Mouse (Mus musculus): ENCODE measurements around the gene Tmem200a.
"Not testable (repeated sequence)": the region's sequence is repeated elsewhere in the genome, so short reads cannot be mapped to it uniquely, and the experiment has no call there.

Tmem200a gene

DNA sequence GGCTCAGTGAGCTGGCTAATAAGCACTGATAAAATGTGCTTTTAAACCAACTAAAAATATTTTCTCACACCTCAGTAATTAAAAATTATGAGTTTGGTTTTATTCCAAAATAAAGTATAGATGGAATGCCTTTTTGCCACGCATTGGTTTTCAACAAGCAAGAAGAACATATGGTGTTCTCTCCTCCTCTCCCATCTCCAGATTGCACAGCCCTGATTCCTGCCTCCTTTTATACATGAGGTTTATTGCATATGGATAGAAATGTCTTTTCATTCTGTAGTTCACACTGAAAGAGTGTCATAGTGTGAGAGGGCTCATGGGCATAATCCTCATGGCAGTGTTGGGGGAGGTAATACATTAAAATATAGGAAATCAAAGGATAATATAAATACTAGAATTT lies 96.2 kb downstream of the Tmem200a start:
- no peak for DNase-seq (ENCODE audit: low read depth)

DNA sequence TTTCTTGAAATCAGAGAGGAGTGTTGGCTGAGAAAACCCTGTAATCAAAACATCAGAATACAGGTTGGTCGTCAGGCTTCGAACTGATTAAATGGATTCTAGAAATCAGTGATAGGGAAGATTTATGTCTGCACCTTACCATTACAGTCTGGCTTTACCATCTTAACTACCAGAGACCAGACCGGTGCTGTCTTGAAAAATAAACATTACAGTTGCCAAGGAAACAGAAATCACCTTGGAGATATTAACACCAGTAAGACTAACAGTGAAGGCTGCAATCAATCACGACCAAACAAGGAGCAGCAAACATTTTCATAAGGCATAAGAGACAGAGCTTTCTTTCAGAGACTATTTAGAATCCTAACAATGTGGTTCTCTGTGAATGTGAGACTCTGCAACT lies 116.0 kb downstream of the Tmem200a start:
- no peak for DNase-seq (ENCODE audit: low read depth)

GRCm38 (mm10) chr10:25961066-25961465 lies 117.8 kb downstream of the Tmem200a start:
- DNase-seq (ENCODE audit: low read depth) = peak; percentile 57

- no peak for DNase-seq (ENCODE audit: low read depth)
Observed at GRCm38 (mm10) chr10:25958762-25959753, 119.8 kb downstream of the Tmem200a start.

DNA sequence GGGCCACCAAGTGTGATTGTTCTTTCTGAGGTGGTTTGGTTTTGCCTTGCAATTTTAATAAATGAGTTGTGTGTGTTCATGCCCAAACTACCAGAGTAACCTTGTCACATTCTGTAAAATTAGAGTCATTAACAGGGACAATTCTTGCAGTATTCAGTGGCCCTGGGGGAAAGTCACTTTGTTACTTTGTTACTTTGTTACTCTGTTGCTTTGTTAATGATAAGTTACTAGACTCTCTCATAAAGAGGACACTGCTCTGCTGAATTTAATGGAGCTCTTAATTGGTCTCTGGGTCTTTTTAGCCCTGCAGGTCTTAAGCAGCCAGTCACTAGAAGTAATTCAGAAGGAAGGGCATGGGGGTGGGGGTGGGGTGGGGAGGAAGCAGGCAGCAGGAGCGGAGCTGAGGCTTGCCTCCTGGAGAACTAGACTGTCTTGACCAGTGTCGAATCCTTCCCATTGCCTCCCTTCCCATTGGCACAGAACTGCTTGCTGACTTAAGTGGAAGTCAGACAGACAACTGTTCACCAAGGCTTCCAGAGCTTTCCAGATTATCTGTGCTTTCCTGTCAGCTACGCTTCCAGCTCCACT lies 124.1 kb downstream of the Tmem200a start:
- no peak for DNase-seq (ENCODE audit: low read depth)

DNA sequence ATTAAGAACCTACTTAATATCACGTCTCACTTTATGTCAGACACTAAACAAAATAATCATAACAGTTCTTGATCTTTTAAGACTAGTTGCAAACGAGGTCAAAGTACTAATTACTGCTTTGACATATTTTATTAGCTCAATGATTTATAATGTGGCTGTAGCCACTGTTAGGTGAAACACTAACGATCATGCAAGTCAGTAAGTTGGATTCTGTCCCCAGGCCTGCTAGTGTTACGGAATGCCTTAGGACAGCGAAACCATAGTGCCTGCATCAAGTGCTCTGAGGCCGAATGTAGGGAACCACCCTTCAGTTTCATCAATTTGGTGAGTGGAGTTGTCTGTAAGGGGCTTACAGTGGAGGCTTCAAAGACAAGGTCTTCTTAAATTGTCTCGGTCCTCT lies 126.0 kb downstream of the Tmem200a start:
- DNase-seq (ENCODE audit: low read depth) = no peak

DNA sequence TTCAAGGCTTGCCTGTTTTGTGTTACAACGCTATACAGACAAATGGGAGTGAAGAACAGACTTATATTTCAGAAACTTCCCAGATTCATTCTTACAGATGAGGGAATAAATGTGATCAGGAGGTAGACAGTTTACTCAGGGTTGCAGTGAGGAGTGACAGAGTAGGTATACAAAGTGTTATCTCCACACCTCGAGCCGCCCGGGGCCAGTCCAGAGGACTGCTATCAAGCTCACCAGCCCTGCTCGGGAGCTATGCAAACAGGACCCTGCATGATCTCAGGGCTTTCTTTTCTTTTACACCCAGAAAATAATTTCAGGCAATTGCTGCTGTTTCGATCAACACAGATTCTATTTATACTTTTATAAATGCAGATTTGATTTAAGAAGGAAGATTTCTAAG lies 126.7 kb downstream of the Tmem200a start:
- DNase-seq (ENCODE audit: low read depth) = no peak

DNA sequence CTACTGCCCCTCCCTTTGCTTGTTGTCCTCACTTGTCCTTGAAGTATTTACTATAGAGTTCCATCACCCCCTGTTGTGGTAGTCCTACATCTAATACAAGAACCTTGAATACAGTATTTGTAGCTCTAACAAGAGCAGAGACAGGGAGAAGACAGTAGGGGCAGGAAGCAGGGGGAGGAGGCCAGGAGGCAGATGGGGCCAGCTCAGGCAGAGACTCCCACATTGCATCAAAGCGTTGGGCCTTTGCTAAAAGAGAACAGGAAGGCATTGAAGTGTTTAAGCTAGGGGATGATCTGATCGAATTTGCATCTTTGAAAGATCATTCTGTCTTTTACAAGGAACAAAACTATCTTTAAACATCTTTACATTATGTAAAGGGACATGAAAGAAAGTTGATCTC lies 133.0 kb downstream of the Tmem200a start:
- no peak for DNase-seq (ENCODE audit: low read depth)

- no peak for DNase-seq (ENCODE audit: low read depth)
Observed at GRCm38 (mm10) chr10:25944641-25945040, 134.2 kb downstream of the Tmem200a start.

DNA sequence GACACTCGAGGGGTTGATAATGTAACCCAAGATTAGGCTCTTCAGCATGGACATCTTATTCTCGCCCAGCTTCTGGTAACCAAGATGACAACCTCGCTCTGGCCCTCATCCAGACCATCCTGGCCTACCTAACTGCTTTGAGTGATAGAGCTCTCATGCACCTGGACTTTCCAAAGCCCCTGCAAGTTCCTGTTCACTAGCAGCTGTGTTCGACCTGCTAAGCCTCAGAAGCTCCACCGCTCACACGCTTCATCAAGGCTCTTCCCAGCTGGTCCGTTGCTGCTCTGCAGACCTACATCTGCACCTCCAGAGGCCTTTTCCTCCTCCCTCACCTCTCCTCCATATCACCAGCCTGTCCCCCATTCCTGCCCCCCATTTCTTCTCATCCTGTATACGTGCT lies 147.1 kb downstream of the Tmem200a start:
- DNase-seq (ENCODE audit: low read depth) = no peak

GRCm38 (mm10) chr10:25929401-25930150 lies 149.3 kb downstream of the Tmem200a start:
- DNase-seq (ENCODE audit: low read depth) = peak; percentile 26

DNA sequence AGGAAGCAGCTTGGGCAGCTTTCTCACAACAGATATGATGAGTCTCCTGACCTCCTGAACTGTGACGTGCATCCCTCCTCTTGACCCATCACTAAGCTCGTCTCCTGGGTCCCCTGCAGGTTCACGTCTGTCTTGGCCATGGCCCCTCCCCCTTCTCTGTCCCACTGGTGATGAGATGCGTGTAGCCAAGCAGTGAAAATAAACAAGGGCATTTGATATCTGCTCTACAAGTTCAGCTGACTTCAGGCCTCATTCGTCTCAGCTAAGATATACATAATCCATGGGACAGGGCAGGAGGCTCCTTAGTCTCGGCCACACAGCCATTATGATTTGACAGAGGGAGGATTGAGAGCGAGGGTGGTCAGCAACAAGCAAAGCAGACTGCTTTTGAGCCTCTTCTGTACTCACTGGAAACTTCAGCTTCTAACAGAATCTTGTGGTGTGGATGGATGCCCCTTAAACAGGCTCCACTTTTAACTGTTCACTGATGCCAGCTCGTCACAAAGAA lies 149.9 kb downstream of the Tmem200a start:
- DNase-seq (ENCODE audit: low read depth) = no peak

- peak; percentile 13 for DNase-seq (ENCODE audit: low read depth)
Observed at GRCm38 (mm10) chr10:25928448-25928786, 150.4 kb downstream of the Tmem200a start.

GRCm38 (mm10) chr10:25927553-25928447 lies 151.1 kb downstream of the Tmem200a start:
- no peak for DNase-seq (ENCODE audit: low read depth)

DNA sequence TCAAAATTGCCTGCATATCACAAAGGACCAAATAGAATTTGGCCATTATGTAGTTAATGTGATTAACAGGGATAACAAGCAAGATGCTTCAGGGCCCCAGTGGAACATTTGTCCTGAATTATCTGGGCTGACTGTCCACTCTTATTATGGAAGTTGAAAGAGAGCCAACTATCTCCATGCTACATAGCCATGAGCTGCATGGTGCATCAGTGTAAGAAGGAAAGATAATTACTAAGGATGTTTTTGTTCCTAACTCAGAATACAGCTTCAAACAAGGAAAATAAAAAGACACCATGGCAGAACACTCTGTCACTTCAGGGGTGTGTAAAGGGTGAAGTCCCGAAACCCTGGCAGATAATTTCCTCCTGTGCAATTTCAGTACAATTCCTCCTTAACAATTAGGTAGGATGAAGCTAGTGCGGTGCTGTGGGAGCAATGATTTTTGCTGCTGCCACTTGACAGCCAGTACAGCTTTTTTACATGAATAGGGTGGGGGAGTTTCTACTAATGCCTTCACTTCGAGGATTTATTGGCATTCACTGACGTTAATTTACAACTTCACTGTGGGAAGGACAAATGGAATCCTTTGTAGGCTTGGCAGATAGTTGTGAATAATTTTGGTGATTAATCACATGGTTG lies 158.1 kb downstream of the Tmem200a start:
- DNase-seq (ENCODE audit: low read depth) = no peak

DNA sequence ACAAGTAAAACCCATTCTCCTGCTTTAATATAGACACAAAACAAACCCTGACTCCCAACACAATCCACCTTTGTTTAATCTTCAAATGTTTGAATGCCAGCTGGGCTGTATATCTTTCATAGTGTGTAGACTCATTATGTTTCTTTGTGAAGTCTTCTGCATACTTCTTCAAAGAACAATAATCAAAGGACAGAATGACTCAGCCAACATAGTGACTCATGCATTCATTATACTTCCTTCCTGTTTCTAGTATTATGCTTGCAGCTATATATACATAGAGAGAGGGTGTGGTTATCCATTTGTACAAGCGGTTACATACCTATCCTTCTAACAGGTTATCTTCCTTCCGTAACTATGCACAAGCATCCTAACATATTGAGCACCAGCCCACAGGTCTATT lies 160.7 kb downstream of the Tmem200a start:
- DNase-seq (ENCODE audit: low read depth) = peak; percentile 36

- no peak for DNase-seq (ENCODE audit: low read depth)
Observed at GRCm38 (mm10) chr10:25910270-25910669, 168.6 kb downstream of the Tmem200a start.

GRCm38 (mm10) chr10:25908027-25909012 lies 170.5 kb downstream of the Tmem200a start:
- DNase-seq (ENCODE audit: low read depth) = no peak

GRCm38 (mm10) chr10:25894126-25894525 lies 184.7 kb downstream of the Tmem200a start:
- DNase-seq (ENCODE audit: low read depth) = not testable (repeated sequence)

- DNase-seq (ENCODE audit: low read depth) = no peak
Observed at GRCm38 (mm10) chr10:25887225-25887624, 191.6 kb downstream of the Tmem200a start.

All from NIH3T3 (cell line).